Mouse (Mus musculus): ENCODE measurements at regions not wholly inside any gene's neighbourhood (a gene's known extent, or its start where the extent isn't known, plus 50 kb on each side); places are given as distances from the start of the nearest gene placed in this dataset.

DNA sequence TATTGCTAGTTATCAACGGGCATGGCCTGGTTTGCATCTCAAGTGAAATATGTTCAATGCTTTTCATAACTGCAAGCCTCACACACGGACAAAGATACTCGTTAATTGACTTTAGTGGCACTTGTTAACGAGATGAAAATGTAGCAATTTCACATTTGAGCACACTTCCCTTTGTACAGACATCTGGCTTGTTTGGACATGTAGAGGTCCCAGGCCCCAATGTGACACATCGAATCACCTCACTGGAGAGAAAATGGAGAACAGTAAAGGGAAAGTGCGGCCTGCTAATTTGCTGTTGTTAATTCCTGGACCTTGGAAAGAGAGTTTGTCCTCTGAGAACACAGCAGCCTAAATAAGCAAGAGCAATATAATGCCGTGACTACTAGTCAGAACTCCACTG is 257.4 kb upstream of the Tenm3 start:
- H3K27me3 ChIP-seq (replicated peaks) = no peaks in the 10 kb centered on the region
- no peak overlapping the region for H3K4me3 ChIP-seq (replicated peaks)
- no peaks in the 10 kb centered on the region for H3K9me3 ChIP-seq (replicated peaks)
- no peak for ATAC-seq (ENCODE audit: low FRiP score)
- no peaks in the 10 kb centered on the region for H3K36me3 ChIP-seq
- no peak overlapping the region for H3K9ac ChIP-seq (replicated peaks)
- H3K4me2 ChIP-seq = no peak overlapping the region
- no peaks in the 10 kb centered on the region for H3K4me1 ChIP-seq
- no peak overlapping the region for H3K27ac ChIP-seq (replicated peaks)
- 82% methylated on average over 7 of the region's 7 CpGs for WGBS

DNA sequence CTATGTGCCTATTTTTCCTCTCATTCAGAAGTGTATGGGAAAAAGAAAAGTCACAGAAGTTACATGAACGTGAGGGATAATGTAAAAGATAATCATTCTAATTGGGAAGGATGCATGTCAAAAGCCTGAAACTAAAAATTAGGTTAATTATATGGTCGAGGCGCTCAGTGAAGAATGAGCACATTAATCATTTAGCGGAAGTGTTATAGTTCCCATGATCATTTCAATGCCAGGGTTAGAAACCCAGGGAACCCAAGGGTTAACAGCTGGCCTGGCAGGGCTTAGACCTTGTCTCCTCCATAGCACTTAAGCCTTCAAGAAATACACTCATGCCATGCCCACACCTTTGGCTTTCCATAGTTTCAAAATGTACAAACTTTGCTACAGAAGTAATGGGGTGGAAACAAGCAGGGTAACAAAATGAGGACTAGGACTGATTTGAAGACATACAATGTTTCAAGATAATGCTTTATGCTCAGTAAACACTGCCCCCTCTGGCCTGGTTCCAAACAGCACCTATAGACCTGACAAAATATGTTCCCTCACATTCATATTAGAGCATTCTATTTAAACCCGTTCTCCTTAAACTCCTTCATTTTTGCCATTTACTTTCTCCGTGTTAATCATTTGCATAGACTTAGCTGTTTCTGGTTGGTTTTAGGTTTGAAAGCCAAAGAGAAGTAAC is 240.6 kb upstream of the Tenm3 start:
- 79% methylated on average over 6 of the region's 6 CpGs for WGBS

DNA sequence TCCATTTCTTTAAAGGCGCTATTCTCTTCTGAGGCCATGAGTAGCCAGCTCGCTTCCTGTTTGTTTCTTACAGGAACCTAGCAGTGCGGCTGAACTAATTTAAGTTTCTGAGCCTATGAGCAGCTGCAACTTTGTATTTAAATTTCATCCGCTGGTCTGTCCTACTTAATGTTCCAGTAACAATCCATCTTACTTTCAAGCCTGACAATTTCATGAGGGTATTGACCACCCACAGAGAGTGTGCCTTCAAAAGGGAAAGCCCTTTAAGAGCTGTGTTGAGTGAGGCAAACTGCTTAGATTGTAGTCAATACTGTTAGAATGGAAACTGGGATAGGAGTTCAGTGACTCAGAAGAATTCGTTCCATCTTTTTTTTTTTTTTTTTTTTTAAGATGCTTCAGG is 225.7 kb upstream of the Tenm3 start:
- no peak for ATAC-seq (ENCODE audit: low FRiP score)
- Histone ChIP-seq H3K27me3 (replicated peaks) (no peaks in the 10 kb centered on the region), H3K4me1 (no peaks in the 10 kb centered on the region), H3K4me2 (no peak overlapping the region), H3K27ac (replicated peaks) (no peak overlapping the region), H3K9ac (replicated peaks) (no peak overlapping the region), H3K36me3 (no peaks in the 10 kb centered on the region), H3K9me3 (replicated peaks) (no peaks in the 10 kb centered on the region), H3K4me3 (replicated peaks) (no peak overlapping the region)
- 45% methylated on average over 5 of the region's 5 CpGs for WGBS

More for the DNA sequence above, 240.6 kb upstream of the Tenm3 start:
- Histone ChIP-seq H3K27me3 (replicated peaks) (no peaks in the 10 kb centered on the region), H3K4me3 (replicated peaks) (no peak overlapping the region), H3K9ac (replicated peaks) (no peak overlapping the region), H3K9me3 (replicated peaks) (no peaks in the 10 kb centered on the region), H3K27ac (replicated peaks) (no peak overlapping the region), H3K36me3 (no peaks in the 10 kb centered on the region), H3K4me2 (no peak overlapping the region), H3K4me1 (no peaks in the 10 kb centered on the region)
- ATAC-seq (ENCODE audit: low FRiP score) = no peak

- Histone ChIP-seq H3K9me3 (replicated peaks) (no peaks in the 10 kb centered on the region), H3K4me1 (no peaks in the 10 kb centered on the region), H3K9ac (replicated peaks) (no peak overlapping the region), H3K27me3 (replicated peaks) (no peaks in the 10 kb centered on the region), H3K27ac (replicated peaks) (no peak overlapping the region), H3K4me2 (no peak overlapping the region), H3K4me3 (replicated peaks) (no peak overlapping the region), H3K36me3 (no peaks in the 10 kb centered on the region)
- WGBS = 37% methylated on average over 3 of the region's 3 CpGs
- no peak for ATAC-seq (ENCODE audit: low FRiP score)
Observed at GRCm38 (mm10) chr8:49063256-49063655, 219.5 kb upstream of the Tenm3 start.

DNA sequence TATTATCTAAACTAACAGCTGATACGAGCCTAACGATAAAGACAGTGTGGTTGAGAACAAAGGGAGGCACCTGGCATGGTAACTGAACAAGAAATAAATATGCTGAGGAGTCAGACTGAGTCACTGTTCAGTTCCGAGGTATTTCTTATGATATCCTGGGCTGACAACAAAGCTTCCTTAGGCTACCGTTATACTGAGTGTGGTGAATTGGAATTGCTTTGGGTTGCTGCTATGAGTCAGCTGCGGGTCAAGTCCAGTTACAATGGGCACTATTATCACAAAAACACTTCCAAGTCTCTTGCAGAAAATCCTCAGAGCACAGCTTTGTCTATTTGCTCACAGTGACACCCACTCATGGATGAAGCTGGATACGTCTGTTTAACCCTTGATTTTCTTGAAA is 199.5 kb upstream of the Tenm3 start:
- 66% methylated on average over 6 of the region's 6 CpGs for WGBS
- H3K4me3 ChIP-seq (replicated peaks) = no peak overlapping the region

GRCm38 (mm10) chr8:49035970-49036700 is 192.4 kb upstream of the Tenm3 start:
- WGBS = 25% methylated on average over 5 of the region's 5 CpGs
- no peaks in the 10 kb centered on the region for H3K9me3 ChIP-seq (replicated peaks)
- H3K4me2 ChIP-seq = no peak overlapping the region
- H3K4me3 ChIP-seq (replicated peaks) = no peak overlapping the region
- no peak for ATAC-seq (ENCODE audit: low FRiP score)
- H3K27ac ChIP-seq (replicated peaks) = no peak overlapping the region
- H3K27me3 ChIP-seq (replicated peaks) = no peaks in the 10 kb centered on the region
- H3K36me3 ChIP-seq = no peaks in the 10 kb centered on the region
- peaks cover 2% of the 10 kb centered on the region; the same call in 1 of the 2 replicates for H3K4me1 ChIP-seq
- H3K9ac ChIP-seq (replicated peaks) = no peak overlapping the region

More for the DNA sequence above, 199.5 kb upstream of the Tenm3 start:
- Histone ChIP-seq H3K9me3 (replicated peaks) (no peaks in the 10 kb centered on the region), H3K27me3 (replicated peaks) (no peaks in the 10 kb centered on the region), H3K4me2 (no peak overlapping the region), H3K36me3 (no peaks in the 10 kb centered on the region), H3K9ac (replicated peaks) (no peak overlapping the region), H3K4me1 (no peaks in the 10 kb centered on the region), H3K27ac (replicated peaks) (no peak overlapping the region)
- no peak for ATAC-seq (ENCODE audit: low FRiP score)

DNA sequence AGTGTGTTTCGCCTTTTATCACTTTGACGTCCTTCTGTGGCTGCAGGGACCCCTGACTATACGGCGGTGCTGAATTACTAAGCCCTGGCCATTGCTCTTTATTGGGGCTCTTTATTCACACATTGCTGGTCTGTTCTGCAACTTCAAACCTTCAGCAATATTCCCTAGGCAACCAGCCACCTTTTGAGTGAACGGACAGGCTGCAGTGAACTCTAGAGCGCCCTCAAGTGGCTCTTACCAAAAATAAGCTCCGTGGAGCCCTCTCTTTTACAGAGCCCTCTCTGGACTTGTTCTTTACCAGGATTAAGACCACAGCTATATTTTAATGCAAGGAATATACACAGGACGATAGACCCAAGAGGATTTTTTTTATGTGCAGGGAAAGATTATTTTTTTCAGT is 191.8 kb upstream of the Tenm3 start:
- Histone ChIP-seq H3K27me3 (replicated peaks) (no peaks in the 10 kb centered on the region), H3K4me3 (replicated peaks) (no peak overlapping the region), H3K4me2 (no peak overlapping the region), H3K36me3 (no peaks in the 10 kb centered on the region), H3K4me1 (peaks cover 2% of the 10 kb centered on the region; the same call in 1 of the 2 replicates), H3K27ac (replicated peaks) (no peak overlapping the region), H3K9me3 (replicated peaks) (no peaks in the 10 kb centered on the region), H3K9ac (replicated peaks) (no peak overlapping the region)
- WGBS = 11% methylated on average over 8 of the region's 8 CpGs
- ATAC-seq (ENCODE audit: low FRiP score) = no peak

- WGBS = 16% methylated on average over 5 of the region's 5 CpGs
Observed at GRCm38 (mm10) chr8:49030255-49030654, 186.5 kb upstream of the Tenm3 start.

GRCm38 (mm10) chr8:49017741-49018140 is 174.0 kb upstream of the Tenm3 start:
- WGBS = 68% methylated on average over 3 of the region's 3 CpGs

More at GRCm38 (mm10) chr8:49030255-49030654, 186.5 kb upstream of the Tenm3 start:
- Histone ChIP-seq H3K4me1 (no peaks in the 10 kb centered on the region), H3K4me3 (replicated peaks) (no peak overlapping the region), H3K27me3 (replicated peaks) (no peaks in the 10 kb centered on the region), H3K27ac (replicated peaks) (no peak overlapping the region), H3K9me3 (replicated peaks) (no peaks in the 10 kb centered on the region), H3K36me3 (no peaks in the 10 kb centered on the region), H3K9ac (replicated peaks) (no peak overlapping the region), H3K4me2 (no peak overlapping the region)
- ATAC-seq (ENCODE audit: low FRiP score) = no peak

GRCm38 (mm10) chr8:49015701-49016100 is 171.9 kb upstream of the Tenm3 start:
- Histone ChIP-seq H3K4me3 (replicated peaks) (no peak overlapping the region), H3K4me2 (no peak overlapping the region), H3K36me3 (no peaks in the 10 kb centered on the region), H3K4me1 (no peaks in the 10 kb centered on the region), H3K27ac (replicated peaks) (no peak overlapping the region), H3K9ac (replicated peaks) (no peak overlapping the region), H3K27me3 (replicated peaks) (no peaks in the 10 kb centered on the region), H3K9me3 (replicated peaks) (no peaks in the 10 kb centered on the region)
- no peak for ATAC-seq (ENCODE audit: low FRiP score)
- WGBS = 80% methylated on average over 7 of the region's 7 CpGs

More at GRCm38 (mm10) chr8:49017741-49018140, 174.0 kb upstream of the Tenm3 start:
- no peak overlapping the region for H3K27ac ChIP-seq (replicated peaks)
- H3K4me1 ChIP-seq = no peaks in the 10 kb centered on the region
- no peaks in the 10 kb centered on the region for H3K36me3 ChIP-seq
- no peaks in the 10 kb centered on the region for H3K27me3 ChIP-seq (replicated peaks)
- ATAC-seq (ENCODE audit: low FRiP score) = no peak
- H3K9ac ChIP-seq (replicated peaks) = no peak overlapping the region
- H3K4me2 ChIP-seq = no peak overlapping the region
- H3K9me3 ChIP-seq (replicated peaks) = no peaks in the 10 kb centered on the region
- H3K4me3 ChIP-seq (replicated peaks) = no peak overlapping the region

DNA sequence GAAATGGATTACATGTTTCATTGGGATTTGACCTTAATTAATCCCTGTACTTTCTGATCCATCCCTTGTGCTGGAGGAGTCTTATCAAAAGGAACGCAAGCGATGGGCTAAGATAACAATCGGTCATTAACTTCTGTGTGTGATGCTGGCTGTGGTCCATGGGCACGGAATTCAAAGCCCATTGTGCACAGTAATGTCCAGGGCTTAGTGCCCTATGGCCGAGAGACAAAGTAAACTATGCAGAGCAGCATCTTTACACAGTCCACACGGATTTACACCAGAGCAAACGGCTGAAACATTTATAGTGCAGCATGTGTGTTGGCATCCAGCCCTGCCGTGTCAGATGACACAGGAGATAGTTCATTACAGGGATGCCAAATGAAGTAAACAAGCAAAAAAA is 171.4 kb upstream of the Tenm3 start:
- no peak; the same call in 1 of the 2 replicates for ATAC-seq (ENCODE audit: low FRiP score)

More for the DNA sequence above, 171.4 kb upstream of the Tenm3 start:
- no peaks in the 10 kb centered on the region for H3K27me3 ChIP-seq (replicated peaks)
- no peak overlapping the region for H3K4me3 ChIP-seq (replicated peaks)
- WGBS = 44% methylated on average over 8 of the region's 8 CpGs
- H3K9me3 ChIP-seq (replicated peaks) = no peaks in the 10 kb centered on the region
- H3K36me3 ChIP-seq = no peaks in the 10 kb centered on the region
- no peaks in the 10 kb centered on the region for H3K4me1 ChIP-seq
- no peak overlapping the region for H3K27ac ChIP-seq (replicated peaks)
- no peak overlapping the region for H3K4me2 ChIP-seq
- H3K9ac ChIP-seq (replicated peaks) = no peak overlapping the region

Measured in neural tube, embryonic 15.5 days (tissue).